Mouse (Mus musculus): ENCODE results near the gene Map3k4.
A peak's percentile ranks its signal among the peaks of the same experiment; 100 is the strongest.

The Map3k4 gene

DNA sequence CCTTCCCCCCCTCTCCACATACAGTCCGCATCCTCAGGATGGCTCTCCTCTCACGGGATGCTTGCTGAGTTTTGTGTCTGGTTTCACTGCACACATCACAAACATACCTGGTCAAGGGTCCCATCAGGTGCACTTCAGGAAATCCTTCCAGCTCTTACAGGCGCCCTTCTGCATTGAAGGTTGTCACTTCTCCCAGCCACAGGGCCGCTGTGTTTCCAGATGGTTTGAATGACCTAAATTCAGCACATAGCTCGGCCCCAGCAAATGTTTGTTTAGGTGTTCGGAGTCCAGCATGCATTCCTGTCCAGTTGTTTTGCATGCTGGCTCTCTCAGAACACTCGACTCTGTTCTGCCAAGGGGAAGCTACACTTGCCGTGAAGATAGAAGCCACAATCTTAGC is 134.3 kb downstream of the Map3k4 start:
- DNase-seq (ENCODE audit: low spot score), result peak; percentile 27

DNA sequence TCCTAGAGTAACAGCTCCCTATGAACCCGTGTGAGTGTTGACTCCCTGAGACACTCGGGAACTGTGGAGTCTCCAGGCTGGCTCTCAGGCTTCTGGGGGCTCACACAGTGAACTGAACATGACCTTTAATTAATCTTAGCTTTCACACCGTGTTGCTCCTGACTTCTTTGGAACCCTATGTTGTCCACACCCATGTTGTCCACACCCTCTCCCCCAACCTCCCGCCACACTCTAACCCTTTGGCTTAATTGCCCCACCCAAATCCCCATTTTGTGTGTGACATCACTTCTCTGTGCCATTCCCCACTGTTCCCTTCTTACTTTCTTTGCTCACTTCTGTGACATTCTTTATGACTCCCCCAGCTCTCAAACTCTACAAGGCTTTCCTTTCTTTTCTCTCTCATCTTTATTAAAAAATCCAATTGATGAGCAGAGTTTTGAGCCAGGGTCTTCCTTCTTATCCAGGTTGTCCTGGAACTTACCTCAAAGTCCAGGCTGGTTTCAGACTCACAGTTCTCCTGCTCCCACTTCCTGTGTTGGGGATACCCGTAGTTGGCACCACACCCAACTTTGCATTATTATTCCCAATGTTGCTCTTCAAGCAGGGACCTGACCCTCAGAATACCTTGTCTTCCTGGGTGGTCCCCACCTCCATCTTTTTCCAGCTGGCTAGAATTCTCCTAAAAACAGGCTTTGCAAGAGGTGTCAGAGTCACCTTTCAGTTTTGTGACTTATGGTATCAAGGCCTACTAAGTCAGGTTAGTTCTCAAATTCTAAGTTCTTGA is 135.7 kb downstream of the Map3k4 start:
- no peak for DNase-seq (ENCODE audit: low spot score)

DNA sequence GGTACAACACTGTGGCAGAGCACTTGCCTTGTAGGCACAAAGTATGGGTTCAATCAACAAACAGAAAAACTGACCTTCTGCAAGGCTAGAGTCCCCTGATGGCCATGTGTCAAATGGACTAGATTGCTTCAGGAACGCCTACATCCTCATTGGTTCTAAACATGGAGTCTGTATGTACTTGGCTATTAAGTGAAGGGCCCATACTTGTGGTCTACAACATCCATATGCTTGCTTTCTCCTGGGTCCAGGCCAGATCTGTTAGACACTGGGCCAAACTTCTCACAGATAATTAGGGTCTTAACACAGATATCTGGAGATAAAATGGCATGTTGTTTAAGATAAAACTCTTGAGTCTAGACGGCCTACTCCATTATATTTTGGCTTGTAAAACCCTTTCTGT is 138.8 kb downstream of the Map3k4 start:
- DNase-seq (ENCODE audit: low spot score), result no peak

DNA sequence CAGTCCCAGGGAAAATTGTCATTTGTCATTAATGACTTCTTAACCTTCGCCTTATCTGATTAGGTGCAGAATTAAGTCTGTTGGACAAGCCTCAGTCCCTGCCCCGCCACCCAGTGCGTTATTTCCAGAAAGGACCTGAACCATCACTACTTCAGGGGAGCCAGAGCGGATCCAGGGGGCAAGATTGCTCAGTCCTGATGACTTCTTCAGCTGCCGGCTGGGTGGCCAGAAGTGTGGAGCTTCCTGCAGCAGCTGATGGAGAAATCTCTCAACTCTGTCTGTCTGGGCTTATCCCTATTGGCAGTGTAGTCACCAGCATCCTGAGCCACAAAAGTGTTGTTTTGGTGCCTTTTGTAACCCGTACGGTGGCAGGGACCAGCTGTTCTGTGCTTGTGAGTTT is 139.3 kb downstream of the Map3k4 start:
- no peak for DNase-seq (ENCODE audit: low spot score)

All from embryo, embryonic 10.5 days (tissue).